Mouse (Mus musculus) adrenal gland, adult 18-20 months (tissue): Measurements from ENCODE around the gene Gm28043. TPM values are rescaled to one million over a fixed set of nuclear protein-coding genes. Genes with fewer than 3 reads are reported as not detected.

Experiments
- DNase-seq, 2 experiments: peaks; one replicate each; pipeline ENCODE4 v3.0.0; 2021 to 2022; ENCODE audit warnings: low spot score in 2 of 2
- total RNA-seq, 2 experiments: library from RNA; stranded (reverse); gene quantifications; 1 replicate in 1 of 2; 2 replicates in 1 of 2; pipeline ENCODE4 v1.2.3; 2021

Gene Gm28043
- total RNA-seq, 2 experiments from 2014 or later: 2.3 to 3.0 TPM

DNA sequence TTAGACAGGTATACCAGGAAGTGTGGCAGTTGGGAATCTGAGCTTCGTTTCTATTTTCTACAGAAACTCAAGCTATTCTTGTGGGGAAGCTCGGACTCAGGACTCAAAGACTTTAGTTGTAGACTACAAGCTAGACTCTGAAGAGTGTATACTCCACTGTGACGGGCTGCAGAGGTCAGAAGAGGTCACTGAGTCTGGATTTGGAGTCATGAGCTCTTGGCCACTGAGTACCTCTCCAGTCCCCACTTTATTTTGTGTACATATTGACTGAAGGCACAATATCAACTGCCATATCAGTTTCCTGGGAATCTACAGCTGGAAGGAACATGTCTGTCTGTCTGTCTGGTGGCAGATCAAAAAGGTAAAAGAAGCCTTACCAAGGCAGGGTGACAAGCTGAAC lies 4.6 kb downstream of the Gm28043 start:
- DNase-seq: no peak

DNA sequence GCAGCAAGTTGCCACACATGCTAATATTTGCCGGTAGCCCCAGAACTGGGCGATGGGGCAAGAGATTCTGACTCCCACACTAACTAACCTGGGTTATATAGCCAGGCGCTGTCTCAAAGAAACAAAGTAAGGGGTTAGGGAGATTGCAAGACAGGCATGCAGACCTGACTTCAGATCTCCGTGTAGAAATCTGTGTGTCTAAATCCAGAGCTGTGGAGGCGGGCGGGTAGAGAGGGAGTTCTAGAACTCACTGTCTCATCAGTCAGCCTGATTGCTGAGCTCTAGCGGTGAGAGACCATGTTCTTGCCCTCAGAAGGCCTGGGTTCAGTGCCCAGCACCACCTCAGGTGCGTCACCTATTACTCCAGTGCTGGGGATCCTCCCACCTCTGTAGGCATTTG lies 8.8 kb downstream of the Gm28043 start:
- no peak for DNase-seq

DNA sequence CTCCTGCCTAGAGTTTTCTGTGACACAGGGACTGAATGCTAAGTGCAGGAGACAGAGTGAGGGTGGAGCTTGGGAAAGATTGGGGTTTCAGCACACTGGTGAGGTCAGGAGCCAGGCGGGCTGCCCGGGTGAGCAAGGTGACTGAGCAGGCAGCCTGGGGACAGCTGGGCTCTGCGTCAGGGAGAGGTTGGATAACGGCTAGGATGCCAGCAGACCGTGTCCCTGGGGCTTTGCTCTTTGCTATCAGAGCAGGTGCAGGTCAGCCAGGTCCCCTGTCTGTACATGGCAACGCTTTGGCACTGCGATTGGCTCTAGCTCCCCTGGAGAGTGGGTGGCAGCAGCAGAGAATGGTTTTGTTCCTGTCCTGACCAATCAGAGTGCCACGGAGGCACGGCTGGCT lies 12.6 kb downstream of the Gm28043 start:
- no peak for DNase-seq

DNA sequence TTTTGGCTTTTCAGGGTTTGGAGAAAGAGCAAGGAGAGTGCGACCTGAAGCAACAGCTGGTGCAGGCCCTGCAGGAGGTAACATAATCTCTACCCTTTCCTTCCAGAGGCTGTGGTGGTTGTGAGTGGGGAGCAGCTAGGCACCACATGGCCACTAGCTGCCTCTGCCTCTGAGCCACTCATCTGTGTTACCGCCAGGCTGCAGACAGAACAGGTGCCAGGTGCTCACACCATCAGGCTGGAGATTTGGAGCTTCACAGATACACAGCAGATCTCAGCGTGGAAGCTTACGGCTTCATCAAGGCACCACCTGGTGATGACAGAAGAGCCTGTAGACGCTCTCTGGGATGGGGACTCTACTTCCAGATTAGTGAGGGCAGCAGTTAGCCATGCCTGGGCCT lies 14.3 kb downstream of the Gm28043 start:
- no peak for DNase-seq

DNA sequence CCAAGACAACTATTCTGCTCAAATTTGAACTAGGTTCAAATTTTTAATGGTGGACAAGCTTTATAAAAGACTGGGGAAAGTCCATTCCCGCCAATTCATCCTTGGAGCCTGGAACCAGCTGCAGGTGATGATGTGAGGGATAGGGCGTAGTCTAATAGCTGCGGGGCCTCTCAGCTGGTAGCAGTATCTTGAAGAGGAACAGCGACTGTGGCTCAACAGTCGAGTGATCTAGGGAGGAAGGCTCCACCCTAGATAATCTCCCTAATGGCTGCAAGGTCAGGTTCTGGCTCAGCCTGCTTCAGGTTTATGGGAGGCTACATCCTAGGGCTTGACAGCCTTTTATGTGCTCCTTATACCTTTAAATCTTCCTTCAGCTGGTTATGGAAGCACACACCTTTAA lies 14.9 kb downstream of the Gm28043 start:
- DNase-seq: no peak

DNA sequence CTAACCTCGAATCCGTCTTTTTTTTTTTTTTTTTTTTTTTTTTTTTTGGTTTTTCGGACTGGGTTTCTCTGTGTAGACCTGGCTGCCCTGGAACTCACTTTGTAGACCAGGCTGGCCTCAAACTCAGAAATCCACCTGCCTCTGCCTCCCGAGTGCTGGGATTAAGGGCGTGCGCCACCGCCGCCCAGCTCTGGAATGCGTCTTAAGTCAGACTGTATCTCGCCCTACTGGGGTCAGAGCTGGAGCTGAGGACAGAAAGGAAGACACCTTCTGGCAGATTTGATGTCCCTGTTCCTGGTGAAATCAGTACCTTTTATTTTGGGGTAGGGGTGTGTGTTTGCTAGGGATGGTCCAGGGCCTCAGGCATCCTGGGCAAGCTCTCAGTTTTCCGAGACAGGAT lies 17.6 kb downstream of the Gm28043 start:
- DNase-seq: no peak

DNA sequence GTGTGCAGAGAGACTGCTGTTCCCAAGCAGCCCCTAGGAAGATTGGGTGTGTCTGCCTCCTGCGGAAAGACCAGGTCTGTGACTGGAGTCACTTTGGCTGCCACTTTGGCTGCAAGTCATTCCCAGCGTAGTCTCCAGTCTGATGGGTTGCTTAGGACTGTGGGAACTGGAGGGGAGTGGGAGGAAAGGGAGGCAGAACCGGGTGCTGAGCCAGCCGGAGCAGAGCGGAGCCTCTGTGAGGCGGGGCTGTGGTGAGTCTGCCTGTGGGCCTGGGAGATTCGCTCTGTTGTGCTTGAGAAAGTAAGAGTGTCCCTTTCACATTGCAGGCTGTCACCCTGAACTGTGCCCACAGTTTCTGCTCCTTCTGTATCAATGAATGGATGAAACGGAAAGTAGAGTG lies 20.8 kb downstream of the Gm28043 start:
- no peak for DNase-seq

DNA sequence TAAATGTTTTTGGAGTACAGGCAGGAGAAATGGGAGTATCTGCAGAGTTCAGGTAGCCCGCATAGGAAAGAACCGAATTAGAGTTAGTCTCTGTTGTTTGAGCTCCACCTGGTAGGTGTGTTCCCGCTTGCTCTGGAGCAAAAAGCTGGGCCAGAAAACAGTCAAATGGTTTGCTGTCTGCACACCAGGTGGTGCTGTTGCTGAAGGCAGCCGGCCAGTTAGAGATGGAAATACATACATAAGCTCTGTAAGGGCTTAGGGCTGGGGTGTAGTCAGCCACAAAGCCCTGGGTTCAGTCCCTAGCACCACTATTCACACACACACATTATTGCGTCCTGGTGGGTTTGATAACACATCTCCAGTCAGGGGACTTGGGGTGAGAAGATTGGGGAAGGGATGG lies 21.4 kb downstream of the Gm28043 start:
- DNase-seq: peak in 1 of 2 experiments; percentile 35

DNA sequence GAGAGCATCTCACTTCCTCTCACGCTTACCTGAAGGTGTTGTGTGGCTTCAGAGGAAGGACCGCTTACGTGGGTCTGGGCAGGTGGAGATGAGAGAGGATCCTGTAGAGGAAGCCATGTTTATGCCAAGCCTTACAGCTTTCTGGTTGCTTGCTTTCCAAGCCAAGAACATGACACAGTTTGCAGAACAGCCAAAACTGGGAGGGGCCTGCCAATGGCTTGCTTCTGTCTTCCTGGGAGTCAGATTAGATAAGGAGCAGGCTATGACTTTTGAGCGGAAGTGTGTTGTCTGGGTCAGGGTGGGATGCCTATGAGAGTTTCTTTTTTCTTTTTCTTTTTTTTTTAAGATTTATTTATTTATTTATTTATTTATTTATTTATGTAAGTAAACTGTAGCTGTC lies 22.7 kb downstream of the Gm28043 start:
- no peak for DNase-seq

DNA sequence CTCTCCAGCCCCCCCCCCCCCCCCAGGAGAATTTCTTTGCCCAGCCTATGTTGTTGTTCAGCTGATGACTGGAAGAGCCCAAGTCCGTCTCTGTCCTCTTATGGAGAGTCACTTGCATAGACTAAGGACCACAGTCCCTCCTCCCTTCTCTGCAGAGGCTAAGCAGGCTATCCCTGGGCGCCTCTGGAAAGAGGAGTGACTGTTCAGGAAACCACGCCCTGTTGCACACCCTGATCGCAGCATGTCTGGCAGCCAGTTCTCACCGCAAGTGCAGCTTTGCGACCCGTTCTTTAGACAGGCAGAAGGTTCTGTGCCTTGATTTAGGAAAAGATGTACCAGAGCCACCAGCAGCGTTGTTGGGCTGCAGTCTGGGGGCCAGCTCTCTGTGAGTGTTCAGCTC lies 23.2 kb downstream of the Gm28043 start:
- DNase-seq: no peak

DNA sequence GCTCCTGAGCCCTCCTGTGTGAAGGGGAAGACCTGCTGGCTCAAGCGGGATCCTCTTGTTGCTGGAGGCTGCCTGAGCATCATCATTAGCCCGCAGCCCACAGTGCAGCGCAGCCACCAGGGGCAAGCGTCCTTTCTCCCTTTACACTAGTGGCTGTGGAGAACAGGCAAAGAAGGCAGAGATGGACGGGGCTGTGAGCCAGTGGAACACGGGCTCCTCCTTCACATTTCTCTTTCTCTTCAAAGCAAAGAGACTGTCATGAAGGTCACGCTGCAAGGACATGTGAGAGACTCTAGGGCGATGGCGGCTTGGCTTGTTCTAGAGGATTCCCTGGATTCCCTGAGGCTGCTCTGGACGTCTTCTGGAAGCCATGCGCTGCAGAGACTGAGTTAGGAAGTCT lies 26.3 kb downstream of the Gm28043 start:
- peak in 1 of 2 experiments; percentile 42 for DNase-seq

DNA sequence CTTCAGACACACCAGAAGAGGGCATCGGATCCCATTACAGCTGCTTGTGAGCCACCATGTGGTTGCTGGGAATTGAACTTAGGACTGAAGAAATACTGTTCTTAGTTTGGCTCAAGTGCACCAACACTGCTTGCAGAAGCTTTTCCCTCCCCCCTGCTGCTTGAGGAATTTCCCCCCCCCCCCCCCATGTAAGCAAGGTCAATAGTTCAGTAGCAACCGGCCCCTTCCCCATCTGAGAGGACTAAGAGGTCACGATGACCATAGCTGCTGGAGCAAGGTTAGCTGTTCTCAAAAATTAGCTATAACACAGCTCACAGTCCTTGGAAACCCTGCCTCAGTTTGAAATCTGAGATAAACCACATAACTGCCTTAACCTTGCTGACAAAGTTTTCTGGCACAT lies 27.5 kb downstream of the Gm28043 start:
- no peak for DNase-seq

DNA sequence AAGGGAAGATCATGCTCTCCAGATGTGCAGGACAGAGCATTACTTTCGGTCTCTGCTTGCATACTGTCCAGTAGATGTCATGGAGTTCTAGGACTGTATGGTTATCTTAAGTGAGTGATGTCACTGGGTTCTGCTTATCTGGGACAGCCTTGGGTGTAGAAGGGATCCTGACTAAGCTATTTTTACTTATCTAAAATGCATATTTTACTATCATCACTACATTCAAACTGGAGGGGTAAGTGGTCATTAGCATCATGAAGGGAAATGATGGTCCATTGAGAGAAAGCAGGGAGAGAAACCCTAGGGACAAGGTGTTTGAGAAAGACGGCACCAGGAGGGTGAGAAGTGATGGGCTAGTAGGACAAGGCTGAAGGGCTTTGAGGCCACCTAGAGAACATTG lies 43.6 kb downstream of the Gm28043 start:
- DNase-seq: no peak

DNA sequence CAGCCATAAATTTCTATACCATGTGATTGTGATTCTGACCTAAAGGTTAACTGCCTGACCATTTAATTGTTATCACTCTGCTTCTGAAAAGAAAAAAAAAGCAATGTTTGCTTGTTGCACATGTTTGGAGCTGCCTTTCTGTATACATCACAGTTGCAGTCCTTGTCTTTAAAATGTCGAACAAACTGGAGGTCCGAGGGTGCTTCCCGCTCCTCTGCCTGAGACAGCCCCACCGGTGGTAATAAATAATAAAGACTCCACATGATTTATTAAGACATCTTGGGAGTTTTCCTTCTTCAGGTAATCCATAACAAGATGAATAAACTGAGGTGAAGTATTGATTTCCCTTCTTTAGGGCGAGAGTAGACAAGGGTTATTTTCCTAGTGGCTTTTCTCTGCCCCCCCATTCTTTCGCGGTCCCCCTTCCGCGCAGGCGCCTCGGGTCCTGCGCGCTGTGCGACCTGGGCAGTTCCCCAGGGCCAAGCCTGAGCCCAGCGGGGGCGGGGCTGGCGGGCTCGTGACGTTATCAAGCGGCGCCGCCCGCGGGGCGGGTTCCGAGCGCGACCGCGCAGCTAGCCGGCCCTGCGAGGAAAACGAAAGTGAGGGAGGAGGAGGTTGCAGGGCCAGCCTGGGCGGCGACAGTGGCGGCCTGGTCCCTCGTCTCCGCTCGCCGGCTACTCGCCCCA lies 45.5 kb downstream of the Gm28043 start, which contains the start of gene Cmtr1:
Gene Cmtr1, plus strand, starts transcription at position 520 of the 686 bp plus-strand sequence.
- peak; percentile 99 for DNase-seq

DNA sequence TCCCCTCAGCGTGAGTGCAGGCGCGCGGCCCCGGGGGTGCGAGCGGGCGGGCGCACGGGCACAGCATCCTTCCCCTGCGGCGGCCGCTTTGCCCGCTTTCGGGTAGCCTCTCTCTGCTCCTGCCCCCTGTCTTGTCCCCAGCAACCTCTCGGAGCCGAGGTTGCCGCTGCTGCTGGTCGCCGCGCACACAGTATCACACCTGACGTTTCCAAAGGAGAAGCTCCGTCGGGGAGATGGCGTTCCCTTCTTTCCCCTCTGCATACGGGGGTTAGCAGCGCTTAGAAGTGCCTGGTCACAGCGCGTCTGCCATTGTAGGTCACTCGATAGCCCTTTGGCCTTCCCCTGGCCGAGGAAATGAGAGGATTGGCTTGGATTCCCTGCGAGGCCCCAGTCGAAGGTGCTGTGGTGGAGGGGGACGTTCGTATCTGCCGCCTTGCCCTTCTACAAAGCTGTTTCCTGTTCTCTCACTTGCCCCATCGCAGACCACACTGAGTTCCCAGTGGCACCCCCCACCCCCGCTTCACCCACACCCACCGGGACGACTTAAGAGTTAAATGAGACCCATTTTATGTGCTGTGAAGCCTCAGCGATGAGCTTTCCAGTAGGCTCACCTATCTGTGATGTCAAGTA lies 46.2 kb downstream of the Gm28043 start:
- DNase-seq: no peak

DNA sequence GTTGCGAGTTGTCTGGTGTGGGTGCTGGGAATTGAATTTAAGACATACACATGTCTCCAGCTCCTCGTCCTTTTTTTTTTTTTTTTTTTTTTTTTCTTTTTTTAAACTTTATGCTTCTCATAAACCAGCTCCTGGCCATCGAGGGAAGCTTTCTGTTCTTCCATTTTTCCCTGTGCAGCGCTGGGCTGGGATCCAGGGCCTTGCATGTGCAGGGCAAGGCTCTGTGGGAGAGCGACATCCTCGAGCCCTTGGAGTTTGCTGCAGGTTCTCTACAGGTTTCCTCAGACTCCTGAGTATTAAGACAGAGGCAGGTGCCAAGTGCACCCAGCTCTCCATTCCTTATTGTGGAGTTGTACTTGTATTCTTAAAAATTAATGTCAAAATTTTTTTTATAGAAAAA lies 47.5 kb downstream of the Gm28043 start:
- DNase-seq: no peak

DNA sequence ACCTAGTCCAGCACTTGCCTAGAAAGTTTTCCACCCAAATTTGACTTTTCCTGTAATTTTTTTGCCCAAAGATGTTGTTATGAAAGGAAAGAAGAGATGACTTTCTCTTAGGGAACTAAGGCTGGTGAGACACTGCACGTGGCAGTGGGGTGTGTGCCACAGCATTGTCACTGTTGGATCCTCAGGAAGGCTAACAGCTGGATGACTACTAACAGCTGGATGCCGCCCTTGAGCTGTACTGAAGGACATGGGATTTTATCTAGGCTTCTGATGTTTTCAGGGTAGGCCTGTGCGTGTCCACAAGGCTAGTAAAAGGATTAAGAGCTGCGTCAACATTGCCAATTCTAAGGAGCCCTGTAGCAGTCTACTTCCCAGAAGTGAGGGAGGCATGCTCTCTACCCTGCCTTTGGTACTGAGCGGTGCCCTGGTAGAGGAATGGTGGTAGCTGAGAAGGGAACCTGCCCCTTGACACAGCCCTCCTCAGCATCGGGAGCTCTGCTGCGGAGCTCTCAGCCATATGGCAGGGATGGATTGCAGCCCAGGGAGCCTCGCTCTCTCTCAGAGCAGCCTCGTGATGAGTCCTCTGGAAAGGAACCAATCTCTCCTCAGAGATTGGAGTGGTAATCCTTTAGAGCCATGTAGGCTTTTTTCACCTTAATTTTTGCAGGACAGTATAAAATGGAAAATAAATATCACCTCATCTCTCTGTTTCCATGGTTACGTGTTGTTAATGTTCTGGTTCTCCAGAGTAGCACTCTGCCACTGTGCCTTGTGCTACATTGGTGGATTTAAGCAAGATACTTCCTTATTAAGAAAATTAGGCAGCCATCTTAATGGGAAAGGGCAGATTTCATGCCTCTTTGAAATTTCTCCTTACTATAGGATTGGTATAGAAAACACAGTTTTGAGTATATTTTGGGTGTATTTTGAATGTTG lies 53.6 kb downstream of the Gm28043 start:
- DNase-seq: no peak

DNA sequence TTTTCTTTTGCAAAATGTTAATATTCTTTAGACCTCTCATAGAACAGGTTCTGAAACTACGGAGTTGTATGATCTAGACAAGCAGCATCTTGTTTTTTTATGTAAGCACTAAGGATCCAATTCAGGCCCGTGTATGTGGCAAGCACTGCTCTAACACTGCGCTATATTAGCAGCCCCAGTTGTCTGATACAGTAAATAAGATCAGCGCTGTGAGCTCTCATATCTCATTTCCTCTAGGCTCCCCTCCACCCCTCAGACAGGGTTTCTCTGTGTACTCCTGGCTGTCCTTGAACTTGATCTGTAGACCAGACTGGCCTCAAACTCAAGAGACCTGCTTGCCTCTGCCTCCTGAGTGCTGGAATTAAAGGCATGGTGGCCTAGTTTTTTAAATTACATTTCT lies 54.4 kb downstream of the Gm28043 start:
- no peak for DNase-seq

DNA sequence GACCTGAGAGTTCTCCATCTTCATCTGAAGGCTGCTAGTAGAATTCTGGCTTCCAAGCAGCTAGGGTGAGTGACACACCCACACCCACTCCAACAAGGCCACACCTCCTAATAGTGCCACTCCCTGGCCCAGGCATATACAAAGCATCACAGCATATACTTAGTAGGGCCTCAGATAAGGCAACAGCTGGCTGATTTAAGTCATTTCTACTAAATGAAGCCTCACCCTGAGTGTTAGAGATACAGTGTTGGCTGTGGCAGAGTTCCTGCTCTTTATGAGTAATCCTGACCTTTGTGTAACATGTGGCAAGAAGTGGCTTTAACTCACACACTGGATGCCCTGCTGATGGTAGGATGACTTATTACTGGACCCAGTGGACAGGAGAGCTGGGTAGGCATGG lies 55.3 kb downstream of the Gm28043 start:
- DNase-seq: no peak

DNA sequence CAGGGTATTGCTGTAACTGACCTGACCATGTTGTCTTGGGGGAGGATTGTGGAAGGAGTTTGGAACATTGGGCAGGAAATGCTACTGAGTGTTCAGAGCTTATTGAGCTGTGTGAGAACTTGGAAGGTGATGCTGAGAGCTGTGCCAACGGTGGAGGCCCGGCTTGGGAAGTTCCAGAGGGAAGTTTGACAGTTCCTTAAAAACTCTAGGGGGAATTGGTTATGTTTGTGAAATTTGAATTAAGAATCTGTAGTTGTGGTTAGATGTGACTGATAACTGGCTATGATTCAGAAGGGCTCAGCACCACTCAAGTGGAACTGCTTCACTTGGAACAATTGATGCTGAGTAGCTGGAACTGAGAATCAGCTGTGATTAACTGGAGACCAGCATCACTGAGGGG lies 56.3 kb downstream of the Gm28043 start:
- DNase-seq: no peak

DNA sequence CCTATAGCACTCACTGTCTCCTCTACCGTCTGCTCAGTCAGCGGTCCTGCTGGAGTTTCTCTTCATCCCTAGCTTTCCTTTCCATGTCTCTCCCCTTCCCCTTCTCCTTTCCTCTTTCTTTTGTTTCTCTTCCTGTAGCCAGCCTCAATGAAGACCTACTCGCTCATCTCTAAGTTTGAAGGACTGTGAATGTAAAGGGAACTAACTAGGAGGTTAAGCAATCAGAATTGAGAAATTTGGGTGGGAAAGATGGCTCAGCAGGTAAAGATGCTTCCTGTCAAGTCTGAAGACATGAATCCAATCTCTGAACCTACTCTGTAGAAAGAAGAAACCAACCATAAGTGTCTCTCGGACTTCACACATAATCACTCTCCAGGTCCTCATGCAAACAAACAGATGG lies 58.6 kb downstream of the Gm28043 start:
- DNase-seq: no peak

DNA sequence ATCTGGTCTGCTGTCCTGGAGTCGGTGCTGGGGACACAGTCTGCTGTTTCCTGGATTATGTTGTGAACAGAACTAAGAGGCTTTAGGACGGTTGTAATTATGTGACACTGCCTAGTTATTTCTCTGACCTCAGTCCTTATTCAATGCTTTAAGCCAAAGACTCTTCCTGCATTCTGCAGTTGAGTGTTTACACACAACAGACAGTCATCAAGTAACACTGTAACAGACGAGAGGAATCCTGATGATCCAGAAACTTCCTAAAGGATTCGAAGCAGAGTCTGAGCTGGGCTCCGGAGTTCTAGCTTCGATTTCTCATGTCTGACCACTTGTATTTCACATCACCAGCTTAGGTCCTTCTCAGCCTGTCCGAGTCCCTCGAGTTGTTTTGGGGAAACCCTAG lies 63.9 kb downstream of the Gm28043 start:
- no peak for DNase-seq
